Mouse (Mus musculus) bone marrow macrophage, adult 2 months (primary cell): ENCODE results near the gene Prpf8.

Source experiments
- CTCF ChIP-seq: IDR thresholded peaks from 2 replicates; pipeline ENCODE4 v1.5.1; 2012; ENCODE audit warnings: low read depth, mild to moderate bottlenecking, low read length, moderate library complexity
- POLR2A ChIP-seq: IDR thresholded peaks from 2 replicates; pipeline ENCODE4 v1.6.1; 2012; ENCODE audit warnings: mild to moderate bottlenecking, low read depth, low read length, borderline replicate concordance

DNA sequence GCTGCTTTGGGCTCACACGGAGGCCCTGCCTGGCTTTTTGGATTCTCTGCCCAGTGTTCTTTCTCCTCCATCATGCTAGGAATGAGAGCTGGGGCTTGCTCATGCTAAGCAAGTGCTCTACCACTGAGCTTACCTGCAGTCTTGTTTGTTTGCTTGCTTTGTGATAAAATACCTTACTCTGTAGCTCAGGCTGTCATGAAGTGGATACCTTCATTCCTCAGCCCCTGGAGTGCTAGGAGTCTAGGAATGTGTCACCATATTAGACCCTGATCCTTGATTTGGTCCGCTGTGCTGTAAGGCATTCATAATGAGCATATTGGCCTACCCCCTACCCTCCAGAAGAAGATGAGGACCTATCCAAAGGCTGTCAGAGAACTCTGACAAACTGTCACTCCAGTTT is 36.2 kb downstream of the Prpf8 start:
- TF ChIP-seq POLR2A = no peak
- TF ChIP-seq CTCF = no peak
